Mouse (Mus musculus): ENCODE measurements around the gene Gm4064. TPM values are rescaled to one million over a fixed set of nuclear protein-coding genes. Genes with fewer than 3 reads are reported as not detected.
"Not testable (repeated sequence)": the region's sequence is repeated elsewhere in the genome, so short reads cannot be mapped to it uniquely, and the experiment has no call there.

The Gm4064 gene
- not detected in 2 replicates for polyA plus RNA-seq (2014; fragmentation: Nextera tagmentation; extraction: Ambion mirVana)

- H3K9ac ChIP-seq (ENCODE audit: low read length); H3K9me3 ChIP-seq (ENCODE audit: control insufficient read depth, low read length); ATAC-seq (ENCODE audit: low FRiP score); H3K4me3 ChIP-seq (ENCODE audit: low read depth, low read length); DNase-seq (ENCODE audit: low spot score, missing footprints); H3K27me3 ChIP-seq (ENCODE audit: control insufficient read depth, insufficient read depth, low read length); H3K36me3 ChIP-seq (ENCODE audit: control insufficient read depth, insufficient read depth, low read length); H3K4me1 ChIP-seq (ENCODE audit: control insufficient read depth, insufficient read depth, low read length); H3K4me2 ChIP-seq; H3K27ac ChIP-seq (ENCODE audit: low read depth, low read length): not testable (repeated sequence)
- WGBS: no CpG with 5 or more reads among the region's 8 CpGs
These were observed at the start of gene Gm4064 for GRCm38 (mm10) chrY:2796105-2796504. Gene Gm4064 (minus strand): TSS chrY:2796205.

GRCm38 (mm10) chrY:2830380-2830779 lies 34.4 kb upstream of the Gm4064 start, which contains the start of the genes Rbmy and Gm10256:
Gene Rbmy (plus strand): TSS chrY:2830680.
Gene Gm10256 (plus strand): TSS chrY:2830699.
- not testable (repeated sequence) for H3K4me2 ChIP-seq; H3K4me1 ChIP-seq (ENCODE audit: control insufficient read depth, insufficient read depth, low read length); H3K27ac ChIP-seq (ENCODE audit: low read depth, low read length); DNase-seq (ENCODE audit: low spot score, missing footprints); H3K36me3 ChIP-seq (ENCODE audit: control insufficient read depth, insufficient read depth, low read length); H3K4me3 ChIP-seq (ENCODE audit: low read depth, low read length); H3K27me3 ChIP-seq (ENCODE audit: control insufficient read depth, insufficient read depth, low read length); ATAC-seq (ENCODE audit: low FRiP score); H3K9me3 ChIP-seq (ENCODE audit: control insufficient read depth, low read length); H3K9ac ChIP-seq (ENCODE audit: low read length)
- WGBS: no CpG with 5 or more reads among the region's 9 CpGs

Other genes with a start within 250 kb of the Gm4064 start
- not detected in 2 replicates for gene H2al2c, start 197.1 kb downstream of the Gm4064 start, polyA plus RNA-seq (2014; fragmentation: Nextera tagmentation; extraction: Ambion mirVana)
- not detected in 2 replicates for gene Sry, start 132.5 kb downstream of the Gm4064 start, polyA plus RNA-seq (2014; fragmentation: Nextera tagmentation; extraction: Ambion mirVana)
- not detected in 2 replicates for gene H2al2b, start 75.5 kb downstream of the Gm4064 start, polyA plus RNA-seq (2014; fragmentation: Nextera tagmentation; extraction: Ambion mirVana)
- gene Rbmy, start 34.5 kb upstream of the Gm4064 start, polyA plus RNA-seq (2014; fragmentation: Nextera tagmentation; extraction: Ambion mirVana): not detected in 2 replicates
- gene Gm10256, start 34.5 kb upstream of the Gm4064 start, polyA plus RNA-seq (2014; fragmentation: Nextera tagmentation; extraction: Ambion mirVana): not detected in 2 replicates
- not detected in 2 replicates for gene Gm10352, start 104.8 kb upstream of the Gm4064 start, polyA plus RNA-seq (2014; fragmentation: Nextera tagmentation; extraction: Ambion mirVana)
- not detected in 2 replicates for gene Gm29289, start 136.4 kb upstream of the Gm4064 start, polyA plus RNA-seq (2014; fragmentation: Nextera tagmentation; extraction: Ambion mirVana)